Mouse (Mus musculus) v-Abl transformed pro-B cells (cell line): ENCODE results near the gene Rapgef1.
"Not testable (repeated sequence)": the region's sequence is repeated elsewhere in the genome, so short reads cannot be mapped to it uniquely, and the experiment has no call there.

ENCODE experiments used
- in situ Hi-C, 2 experiments: fragments of 400-800 bp; cut with MboI; formaldehyde crosslinking; loops; one replicate each; pipeline ENCODE4 v1.15.1; 2025; ENCODE audit not compliant: unreplicated experiment in 2 of 2

Rapgef1 gene

DNA sequence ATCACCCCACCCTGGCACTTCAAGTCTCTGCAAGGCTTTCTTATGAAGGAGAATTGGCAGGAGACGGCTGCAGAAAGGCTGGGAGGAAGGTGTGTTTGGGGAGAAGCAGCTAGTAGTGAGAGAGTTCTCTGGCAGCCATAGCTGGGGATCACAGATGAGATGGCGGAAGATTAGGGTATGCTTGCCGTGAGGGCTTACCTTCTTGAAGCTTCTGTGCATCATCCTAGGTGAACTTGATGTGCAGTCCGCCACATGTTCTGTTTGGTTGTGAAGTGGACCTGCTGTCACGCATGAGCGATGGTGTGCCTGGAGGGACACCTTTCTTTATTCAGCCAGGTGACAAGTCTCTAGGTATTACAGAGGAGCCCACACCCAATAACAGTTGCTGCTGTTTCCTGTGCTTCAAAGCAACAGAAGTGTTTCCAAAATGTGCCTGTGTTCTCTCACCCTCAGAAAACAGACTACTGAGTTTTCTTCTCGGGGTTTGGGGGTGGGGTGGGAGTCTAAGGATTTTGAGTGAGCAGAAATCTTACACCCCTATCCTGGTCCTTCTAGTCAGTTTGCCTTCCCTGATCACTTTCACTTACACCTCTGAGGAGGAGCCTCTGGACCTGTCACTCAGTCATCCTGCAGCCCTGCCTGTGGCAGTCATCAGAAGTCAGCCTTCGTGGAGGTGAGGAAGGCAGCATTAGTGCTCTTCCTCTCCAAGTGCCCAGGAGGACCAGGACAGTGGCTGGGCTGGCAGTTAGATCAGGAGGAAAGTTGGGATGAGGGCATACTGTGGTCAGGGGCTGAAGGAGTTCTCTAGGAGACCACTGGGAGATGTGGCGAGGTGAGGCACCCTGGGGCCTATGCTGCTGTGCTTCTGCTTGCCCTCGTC lies 2.8 kb downstream of the Rapgef1 start:
- in situ Hi-C loops: loop anchor here (5.0 to 10.0 kb wide), 3 partner anchors 40 to 112 kb away; no protein-coding TSS in a partner anchor

DNA sequence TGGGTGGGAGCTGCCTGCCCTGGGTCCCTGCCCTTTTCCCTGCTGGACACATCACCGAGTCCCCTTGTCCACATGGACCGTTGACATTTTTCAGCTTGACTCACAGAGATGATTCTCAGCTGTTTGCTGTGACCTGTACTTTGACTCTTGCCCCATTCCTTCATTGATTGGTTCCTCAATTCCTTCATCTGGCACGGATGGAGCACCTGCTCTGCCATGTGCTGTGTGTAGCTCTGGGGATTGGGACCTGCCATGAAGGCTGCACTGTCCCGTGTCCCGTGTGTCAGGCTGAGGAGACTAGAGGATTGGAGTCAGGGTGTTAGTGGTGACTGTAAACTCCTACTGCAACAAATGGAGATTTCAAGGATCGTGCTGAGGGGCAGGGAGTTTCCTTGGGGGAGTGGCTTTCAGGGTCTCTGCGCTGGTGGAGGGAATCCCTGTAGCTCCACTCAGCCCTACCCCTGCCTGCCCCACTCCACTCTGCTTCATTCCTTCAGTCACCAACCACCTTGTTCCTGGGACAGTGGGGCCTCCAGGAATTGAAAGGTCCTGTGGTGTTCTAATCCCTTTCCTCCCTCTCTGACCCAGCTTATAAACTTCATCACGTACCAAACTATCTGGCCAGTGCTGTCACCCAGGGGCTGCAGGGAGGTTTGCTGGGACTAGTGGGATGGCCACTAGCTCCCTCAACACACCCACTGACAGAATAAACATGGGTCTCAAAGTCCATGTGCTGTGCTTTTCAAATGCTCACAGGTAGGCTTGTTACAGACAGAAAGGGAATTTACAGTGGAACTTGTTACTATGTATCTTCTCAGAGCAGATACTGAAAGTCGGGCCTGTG lies 3.9 kb downstream of the Rapgef1 start:
- in situ Hi-C loops: loop anchor here (5.0 to 10.0 kb wide), 3 partner anchors 39 to 111 kb away; no protein-coding TSS in a partner anchor

DNA sequence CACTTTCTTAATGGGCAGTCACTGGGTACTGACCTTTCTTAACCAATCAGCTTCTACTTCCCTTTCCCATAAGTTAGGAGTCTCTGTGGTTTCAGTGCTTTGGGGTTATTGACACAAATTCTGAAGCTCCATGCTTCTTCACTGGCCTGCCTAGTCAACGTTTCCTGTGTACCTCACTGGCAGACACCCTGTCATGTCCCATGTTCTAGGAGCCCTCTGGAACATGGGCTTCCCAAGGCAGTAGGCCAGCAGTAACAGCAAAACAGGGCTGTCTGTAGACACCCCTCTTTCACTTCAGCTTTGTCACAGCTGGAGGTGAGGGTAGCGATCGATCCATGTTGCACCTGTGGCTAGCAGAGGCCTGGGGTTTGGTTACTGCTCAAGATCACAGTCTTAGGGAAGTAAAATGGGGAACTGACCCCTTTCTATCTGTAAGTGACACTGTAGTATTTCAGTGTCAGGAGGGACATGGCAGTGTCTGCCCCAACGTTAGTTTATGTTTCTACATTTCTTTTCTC lies 4.6 kb downstream of the Rapgef1 start:
- in situ Hi-C loops: loop anchor here (5.0 to 10.0 kb wide), 3 partner anchors 38 to 111 kb away; no protein-coding TSS in a partner anchor

DNA sequence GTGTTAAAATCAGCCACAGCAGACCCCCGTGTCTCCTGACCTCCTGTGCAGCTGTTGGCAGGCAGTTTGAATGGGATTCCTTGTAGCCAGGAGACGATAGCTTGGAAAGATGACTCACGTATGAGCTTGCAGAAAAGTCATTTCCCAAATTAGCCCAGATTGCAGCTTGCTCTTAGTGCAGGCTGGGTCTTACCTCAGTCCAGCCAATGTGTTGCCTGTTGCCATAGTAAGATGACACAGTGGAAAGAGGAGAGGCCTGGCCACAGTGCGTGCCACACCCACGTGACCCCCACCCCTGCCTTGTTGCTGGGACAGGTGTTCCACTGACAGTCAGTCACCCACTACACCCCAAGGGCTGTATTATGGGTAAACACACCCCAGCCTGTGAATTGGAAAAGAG lies 5.2 kb downstream of the Rapgef1 start:
- in situ Hi-C loops: loop anchor here (5.0 to 10.0 kb wide), 3 partner anchors 38 to 110 kb away; no protein-coding TSS in a partner anchor

DNA sequence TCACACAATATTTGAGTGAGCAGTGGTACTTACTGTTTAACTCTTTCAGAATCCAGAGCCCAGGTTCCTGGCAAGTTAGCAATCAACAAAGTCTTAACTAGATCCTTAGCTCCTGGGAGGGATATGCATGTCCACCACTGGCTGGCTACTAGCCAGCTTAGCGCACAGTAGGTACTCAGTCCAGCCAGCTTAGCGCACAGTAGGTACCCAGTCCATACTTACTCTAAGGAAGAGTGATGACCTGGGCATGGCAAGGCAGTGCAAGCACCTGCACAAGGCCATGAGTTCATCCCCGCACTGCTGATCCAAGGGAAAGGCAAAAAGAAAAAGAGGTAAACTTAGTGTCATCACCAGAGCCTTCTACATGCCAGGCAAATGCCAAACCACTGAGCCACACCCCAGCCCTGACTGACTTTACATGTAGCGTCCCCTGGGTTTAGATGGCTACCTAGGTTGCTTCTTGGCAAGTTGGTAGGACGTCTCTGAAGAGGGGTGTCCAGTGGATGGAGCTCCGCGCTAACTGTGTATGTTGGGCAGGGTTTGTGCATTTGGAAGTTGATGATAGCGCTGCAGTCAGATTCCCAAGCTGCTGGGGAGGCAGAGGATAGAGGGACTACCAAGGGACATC lies 6.2 kb downstream of the Rapgef1 start:
- in situ Hi-C loops: loop anchor here in 1 of 2 experiments (10.0 kb wide), 1 partner anchor 109 kb away; no protein-coding TSS in a partner anchor

DNA sequence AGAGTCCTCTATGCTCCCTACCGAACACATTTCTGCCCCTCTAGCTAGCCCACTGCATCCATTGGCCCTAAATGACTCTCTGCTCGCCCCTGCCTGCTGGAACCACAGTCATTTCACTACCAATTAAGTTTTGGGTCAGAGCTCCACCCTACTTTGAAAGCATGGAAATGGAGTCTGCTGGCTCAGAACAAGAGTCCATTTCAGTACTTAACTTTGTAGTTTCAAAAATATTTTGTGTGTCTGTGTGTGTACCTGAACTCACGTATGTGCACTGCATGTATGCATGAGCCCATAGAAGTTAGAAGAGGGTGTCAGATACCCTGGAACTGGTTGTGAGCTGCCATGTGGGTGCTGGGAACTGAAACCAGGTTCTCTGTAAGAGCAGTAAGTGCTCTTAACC lies 7.8 kb downstream of the Rapgef1 start:
- in situ Hi-C loops: loop anchor here in 1 of 2 experiments (10.0 kb wide), 1 partner anchor 107 kb away; no protein-coding TSS in a partner anchor

DNA sequence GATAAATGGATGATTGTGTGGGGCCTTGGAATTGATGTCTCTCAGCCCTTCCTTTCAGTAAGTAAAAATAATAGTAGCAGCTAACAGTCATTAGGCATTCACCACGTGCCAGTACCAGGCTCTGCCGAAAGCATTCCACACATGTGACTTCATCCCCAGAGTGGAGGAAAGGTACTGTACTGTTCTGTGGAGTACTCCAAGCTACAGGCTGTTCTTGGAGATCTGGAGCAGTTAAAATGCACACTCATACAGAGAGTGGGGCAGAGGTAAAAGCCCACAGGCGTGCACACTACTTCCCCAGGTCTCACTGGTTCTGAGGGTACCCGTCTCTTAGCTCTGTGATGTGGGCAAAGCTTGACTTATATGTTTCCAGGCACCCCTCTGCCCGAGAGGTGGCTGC lies 8.7 kb downstream of the Rapgef1 start:
- in situ Hi-C loops: loop anchor here in 1 of 2 experiments (10.0 kb wide), 1 partner anchor 107 kb away; no protein-coding TSS in a partner anchor

DNA sequence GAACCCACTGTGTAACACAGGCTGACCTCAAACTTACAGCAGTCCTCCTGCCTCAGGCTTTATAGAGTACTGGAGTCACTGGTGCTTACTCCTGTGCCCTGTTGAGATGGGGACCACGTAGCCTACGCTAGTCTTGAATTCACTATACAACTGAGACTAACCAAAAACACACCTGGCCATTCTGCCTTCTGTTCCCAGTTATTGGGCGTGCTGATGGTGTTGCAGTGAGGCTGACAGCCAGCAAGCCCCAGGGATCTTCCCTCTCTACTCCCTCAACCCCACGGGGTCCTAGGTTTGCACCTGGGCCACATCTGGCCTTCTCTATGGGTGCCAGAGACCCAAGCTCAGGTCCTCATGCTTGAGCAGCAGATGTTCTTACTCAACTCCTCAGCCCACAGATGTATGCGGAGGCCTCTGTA lies 9.3 kb downstream of the Rapgef1 start:
- in situ Hi-C loops: loop anchor here in 1 of 2 experiments (10.0 kb wide), 1 partner anchor 106 kb away; no protein-coding TSS in a partner anchor

DNA sequence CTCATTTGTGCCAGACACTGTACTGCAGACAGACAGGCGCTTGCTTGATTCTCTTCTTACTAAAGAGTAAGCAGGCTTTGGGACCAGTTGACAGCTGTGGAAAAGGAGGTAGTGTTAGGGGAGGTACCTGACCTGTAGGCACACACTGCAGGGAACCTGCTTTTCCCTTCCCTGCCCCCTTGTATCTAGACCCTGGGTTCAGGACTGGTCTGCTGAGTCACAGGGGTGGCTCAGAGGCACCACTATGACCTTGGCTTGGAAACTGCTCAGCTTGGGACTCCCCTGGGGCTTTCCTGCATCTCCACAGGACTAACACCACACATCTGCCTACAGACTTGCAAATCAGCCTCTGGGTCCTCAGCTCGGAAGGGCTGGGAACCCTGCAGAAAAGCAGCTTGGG lies 9.8 kb downstream of the Rapgef1 start:
- in situ Hi-C loops: loop anchor here in 1 of 2 experiments (10.0 kb wide), 1 partner anchor 105 kb away; no protein-coding TSS in a partner anchor

DNA sequence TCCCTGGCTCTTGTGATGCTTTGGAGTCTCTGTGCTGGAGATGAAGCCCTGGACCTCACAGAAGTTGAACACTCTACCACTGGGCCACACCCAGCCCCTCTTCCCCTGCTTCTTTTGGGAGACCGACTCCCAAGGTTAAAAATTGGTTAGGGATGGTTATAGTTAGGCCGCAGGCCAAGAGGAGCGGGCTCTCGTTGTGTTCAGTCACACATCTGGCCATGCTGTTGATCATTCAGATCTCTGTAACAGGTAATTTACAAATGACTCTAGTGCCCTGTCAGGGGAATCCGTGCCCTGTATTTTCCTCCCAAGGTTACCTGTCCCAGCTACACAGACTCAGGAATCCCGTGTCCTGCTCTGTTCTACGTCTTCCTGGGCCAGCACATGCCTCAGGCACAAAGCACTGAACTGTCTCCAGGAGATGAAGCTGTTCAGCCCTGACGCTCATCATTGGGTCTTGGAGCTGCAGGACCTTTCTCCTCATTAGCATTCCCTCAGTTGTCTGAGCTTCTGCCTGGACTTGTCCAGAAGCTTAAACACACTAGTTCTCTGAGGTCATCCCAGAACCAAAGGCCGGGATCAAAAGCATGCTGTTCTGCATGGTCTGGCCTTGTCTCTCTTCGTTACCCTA lies 10.7 kb downstream of the Rapgef1 start:
- in situ Hi-C loops: no loop called here

DNA sequence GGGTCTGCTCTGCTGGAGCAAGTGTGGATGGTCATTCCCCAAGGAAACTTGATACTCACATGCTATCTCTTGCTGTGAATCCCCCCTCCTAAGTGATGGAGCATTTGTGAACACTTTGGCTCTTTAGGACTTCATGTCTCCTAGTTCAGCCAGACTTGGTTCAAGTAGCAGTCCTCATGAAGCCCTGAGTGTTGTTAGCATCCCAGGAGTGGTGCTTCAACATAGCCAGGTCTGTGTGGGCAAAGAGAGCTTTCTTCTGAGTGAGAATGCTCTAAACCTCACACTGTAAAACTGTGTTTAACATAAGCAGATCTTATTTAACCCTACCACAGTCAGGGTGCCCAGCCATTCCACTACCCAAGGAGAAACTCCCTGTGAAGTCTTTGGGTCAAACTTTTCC lies 11.5 kb downstream of the Rapgef1 start:
- in situ Hi-C loops: no loop called here

DNA sequence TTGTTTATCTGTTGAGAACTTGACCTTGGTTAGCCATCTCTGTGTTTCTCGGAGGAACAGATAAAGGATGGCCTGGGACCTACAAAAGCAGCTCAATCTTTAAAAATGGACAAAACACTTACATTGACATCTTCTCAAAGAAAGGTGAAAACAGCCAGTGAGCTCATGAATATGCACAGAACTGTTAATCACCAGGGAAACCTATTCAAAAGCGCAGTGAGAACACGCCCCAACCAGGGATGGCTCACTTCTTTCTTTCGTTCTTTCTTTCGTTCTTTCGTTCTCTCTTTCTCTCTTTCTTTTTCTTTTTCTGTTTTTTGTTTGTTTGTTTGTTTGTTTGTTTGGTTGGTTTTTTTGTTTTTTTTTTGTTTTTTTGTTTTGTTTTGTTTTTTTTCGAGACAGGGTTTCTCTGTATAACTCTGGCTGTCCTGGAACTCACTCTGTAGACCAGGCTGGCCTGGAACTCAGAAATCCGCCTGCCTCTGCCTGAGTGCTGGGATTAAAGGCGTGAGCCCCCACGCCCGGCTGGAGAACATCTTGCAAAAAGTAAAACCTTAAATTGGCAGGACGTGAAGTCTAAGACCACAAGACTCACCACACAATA lies 12.1 kb downstream of the Rapgef1 start:
- in situ Hi-C loops: not testable (repeated sequence)

DNA sequence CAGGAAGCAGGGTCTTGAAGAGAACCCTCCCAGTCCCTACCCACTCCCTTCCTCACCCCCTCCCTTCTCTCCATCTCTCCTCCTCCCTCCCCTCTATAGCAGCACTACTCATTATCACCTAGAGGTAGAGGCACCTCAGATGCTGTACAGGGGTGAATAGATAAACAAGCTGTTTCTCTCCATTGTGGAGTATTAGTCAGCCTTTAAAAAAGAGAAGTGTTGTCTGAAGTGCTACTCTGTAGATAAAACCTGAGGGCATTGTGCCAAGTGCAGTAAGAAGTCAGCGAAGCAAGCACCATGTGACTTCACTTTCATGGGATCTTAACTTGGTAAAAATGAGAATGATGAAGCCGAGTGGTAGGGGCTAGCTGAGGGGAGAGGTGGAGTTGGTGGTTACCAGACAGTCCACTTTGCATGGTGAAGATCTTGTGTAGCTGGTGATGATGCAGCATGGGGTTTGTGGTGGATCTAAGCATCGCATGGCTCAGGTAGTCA lies 12.7 kb downstream of the Rapgef1 start:
- in situ Hi-C loops: no loop called here

DNA sequence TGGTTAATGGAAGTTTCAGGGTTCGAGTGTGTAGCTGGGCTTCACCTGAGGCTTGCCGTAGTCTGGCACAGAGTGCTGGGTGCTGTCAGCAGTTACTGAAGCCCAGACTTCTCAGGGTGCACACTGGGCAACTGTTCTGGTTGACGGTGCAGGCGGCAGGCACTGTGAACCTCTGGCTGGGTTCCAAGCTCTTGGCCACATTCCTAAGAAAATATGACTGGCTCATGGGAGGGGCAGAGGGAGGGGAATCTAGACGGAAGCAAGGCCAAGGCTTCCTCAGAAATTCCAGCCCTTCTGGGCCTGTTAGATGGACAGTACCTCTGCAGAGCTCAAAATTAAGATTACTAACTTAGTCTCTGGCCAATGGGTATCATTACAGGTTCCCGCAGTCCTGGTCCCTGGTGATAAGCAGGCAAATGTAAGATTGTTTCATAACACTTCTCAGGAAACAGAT lies 13.6 kb downstream of the Rapgef1 start:
- in situ Hi-C loops: no loop called here

DNA sequence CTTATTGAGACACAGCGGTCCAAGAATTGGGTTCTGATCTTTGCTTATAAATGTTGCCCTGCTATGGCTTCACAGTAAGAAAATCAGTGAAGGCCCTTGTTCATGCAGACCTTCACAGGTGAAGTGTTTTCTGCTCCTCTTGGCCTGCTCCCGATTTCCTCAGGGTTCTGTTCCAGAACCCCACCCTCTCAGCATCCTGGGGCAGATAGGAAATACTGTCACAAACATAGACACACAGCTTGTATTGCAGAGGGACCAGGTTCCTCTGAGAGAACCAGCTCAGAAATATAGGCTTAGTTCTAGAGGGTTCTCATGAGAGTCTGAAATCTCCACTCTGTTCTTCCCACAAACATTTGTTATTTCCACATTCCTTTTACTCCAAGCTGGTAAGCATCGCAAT lies 14.3 kb downstream of the Rapgef1 start:
- in situ Hi-C loops: no loop called here

DNA sequence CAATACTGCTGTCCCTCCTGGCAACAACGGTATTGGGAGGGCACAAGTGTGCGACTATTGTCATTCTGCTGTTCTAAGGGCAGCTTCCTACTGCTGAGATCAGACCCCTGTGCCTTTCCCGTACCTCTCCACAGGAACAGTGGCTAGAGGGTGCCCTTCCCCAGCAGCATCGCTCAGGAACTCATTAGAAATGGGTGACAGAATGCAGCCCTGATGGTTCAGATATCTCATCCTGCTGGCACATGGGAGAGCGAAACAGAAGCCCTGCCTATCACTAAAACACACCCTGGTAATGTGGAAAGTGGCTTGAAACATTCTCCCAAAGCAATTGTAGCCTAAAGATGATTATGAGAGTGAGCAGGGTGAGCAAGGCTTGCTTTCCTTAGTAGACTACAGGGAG lies 15.0 kb downstream of the Rapgef1 start:
- in situ Hi-C loops: no loop called here

DNA sequence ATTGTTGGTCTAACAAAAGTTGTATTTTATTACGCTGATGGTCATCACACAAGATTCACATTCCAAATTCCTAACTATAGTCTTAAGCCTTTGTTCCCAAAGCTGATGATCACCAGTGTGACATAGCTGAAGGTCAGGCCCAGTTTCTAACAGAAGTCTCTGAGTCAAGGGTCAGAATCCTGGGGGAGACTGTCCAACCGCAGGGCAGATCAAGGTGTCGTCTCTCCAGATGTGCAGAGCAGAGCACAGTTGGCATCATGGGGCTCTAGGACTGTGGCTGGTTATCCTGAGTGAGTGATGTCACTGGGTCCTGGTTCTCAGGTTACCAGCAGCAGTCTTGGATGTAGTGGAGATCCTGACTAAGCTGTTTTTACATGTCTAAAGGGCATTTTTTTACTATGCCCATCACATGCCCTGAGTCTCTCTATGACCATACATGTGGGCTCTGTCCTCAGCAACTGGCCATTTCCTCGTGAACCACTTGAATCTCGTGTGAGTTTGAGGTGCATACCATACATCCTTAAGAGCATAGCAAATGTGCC lies 16.5 kb downstream of the Rapgef1 start:
- in situ Hi-C loops: no loop called here

DNA sequence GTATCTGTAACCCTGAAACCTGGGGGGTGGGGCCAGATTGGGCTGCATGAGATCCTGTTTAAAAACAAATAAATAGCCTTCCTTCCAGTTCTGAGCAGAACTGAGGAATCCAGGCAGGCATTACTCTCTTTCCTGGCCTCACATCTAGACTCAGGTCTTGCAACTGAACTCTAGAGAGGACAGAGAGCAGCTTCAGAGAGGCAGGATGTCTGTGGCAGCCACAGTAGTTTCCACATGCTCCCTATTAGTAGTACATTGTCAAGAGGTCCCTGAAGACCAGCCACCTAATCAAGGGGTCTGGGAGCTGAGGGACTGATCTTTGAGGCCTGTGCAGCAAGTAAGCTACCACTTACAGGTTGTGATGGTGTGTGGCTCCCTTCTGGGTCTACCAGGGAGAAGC lies 18.0 kb downstream of the Rapgef1 start:
- in situ Hi-C loops: no loop called here

DNA sequence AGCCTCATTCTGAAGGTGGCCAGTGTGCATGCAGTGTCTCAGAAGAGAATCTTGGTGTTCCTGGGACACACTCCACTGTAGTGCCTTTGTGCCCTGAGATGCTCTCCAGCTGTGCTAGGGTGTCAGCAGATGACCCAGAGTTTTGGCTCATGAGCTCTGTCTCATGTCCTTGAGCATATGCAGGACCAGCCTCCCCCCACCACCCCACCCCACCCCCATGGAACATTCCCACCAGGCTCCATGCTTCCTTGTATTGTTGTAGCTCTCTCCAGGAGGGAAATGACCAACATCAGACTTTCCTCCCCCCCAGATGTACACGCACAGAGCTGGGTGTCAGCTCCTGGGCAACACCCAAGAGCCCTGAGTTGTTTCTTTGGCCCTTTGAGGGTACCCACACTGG lies 19.9 kb downstream of the Rapgef1 start:
- in situ Hi-C loops: no loop called here
